Mouse (Mus musculus): ENCODE measurements around the gene 4931428L18Rik. TPM values are rescaled to one million over a fixed set of nuclear protein-coding genes. Genes with fewer than 3 reads are reported as not detected.

Gene 4931428L18Rik
- polyA plus RNA-seq, 1 experiment from 2014 or later: not detected

- H3K36me3 ChIP-seq (replicated peaks): no peaks in the 10 kb centered on the region
- no peaks in the 10 kb centered on the region for H3K4me1 ChIP-seq
- H3K27me3 ChIP-seq (replicated peaks; ENCODE audit: low read depth, poor library complexity, severe bottlenecking): no peaks in the 10 kb centered on the region
- no peak overlapping the region for H3K4me3 ChIP-seq
- no peak for DNase-seq (ENCODE audit: low spot score)
- 76% methylated on average over 6 of the region's 6 CpGs for WGBS
- H3K9me3 ChIP-seq: no peaks in the 10 kb centered on the region
- no peak overlapping the region for H3K27ac ChIP-seq (replicated peaks)
Observed at GRCm38 (mm10) chr1:31072523-31073370, 149.7 kb downstream of the 4931428L18Rik start.

- H3K27me3 ChIP-seq (replicated peaks; ENCODE audit: low read depth, poor library complexity, severe bottlenecking): no peaks in the 10 kb centered on the region
- no peak for DNase-seq (ENCODE audit: low spot score)
- H3K9me3 ChIP-seq: no peaks in the 10 kb centered on the region
- H3K4me1 ChIP-seq: no peaks in the 10 kb centered on the region
- 82% methylated on average over 2 of the region's 2 CpGs for WGBS
- no peaks in the 10 kb centered on the region for H3K36me3 ChIP-seq (replicated peaks)
- no peak overlapping the region for H3K27ac ChIP-seq (replicated peaks)
- H3K4me3 ChIP-seq: no peak overlapping the region
Observed at GRCm38 (mm10) chr1:31071209-31071608, 151.3 kb downstream of the 4931428L18Rik start.

GRCm38 (mm10) chr1:31064817-31065740 is 157.4 kb downstream of the 4931428L18Rik start:
- Histone ChIP-seq H3K4me3 (no peak overlapping the region), H3K27me3 (replicated peaks; ENCODE audit: low read depth, poor library complexity, severe bottlenecking) (no peaks in the 10 kb centered on the region), H3K9me3 (no peaks in the 10 kb centered on the region), H3K4me1 (no peaks in the 10 kb centered on the region), H3K27ac (replicated peaks) (no peak overlapping the region), H3K36me3 (replicated peaks) (no peaks in the 10 kb centered on the region)
- no peak for DNase-seq (ENCODE audit: low spot score)
- WGBS: 89% methylated on average over 12 of the region's 12 CpGs

GRCm38 (mm10) chr1:31059806-31060205 is 162.7 kb downstream of the 4931428L18Rik start:
- no peak for DNase-seq (ENCODE audit: low spot score)
- Histone ChIP-seq H3K27ac (replicated peaks) (no peak overlapping the region), H3K4me1 (no peaks in the 10 kb centered on the region), H3K36me3 (replicated peaks) (no peaks in the 10 kb centered on the region), H3K27me3 (replicated peaks; ENCODE audit: low read depth, poor library complexity, severe bottlenecking) (no peaks in the 10 kb centered on the region), H3K4me3 (no peak overlapping the region), H3K9me3 (no peaks in the 10 kb centered on the region)
- WGBS: 78% methylated on average over 4 of the region's 4 CpGs

- WGBS: 76% methylated on average over 2 of the region's 2 CpGs
- H3K4me1 ChIP-seq: no peaks in the 10 kb centered on the region
- DNase-seq (ENCODE audit: low spot score): no peak
- H3K27me3 ChIP-seq (replicated peaks; ENCODE audit: low read depth, poor library complexity, severe bottlenecking): no peaks in the 10 kb centered on the region
- no peaks in the 10 kb centered on the region for H3K36me3 ChIP-seq (replicated peaks)
- no peak overlapping the region for H3K4me3 ChIP-seq
- no peaks in the 10 kb centered on the region for H3K9me3 ChIP-seq
- H3K27ac ChIP-seq (replicated peaks): no peak overlapping the region
Observed at GRCm38 (mm10) chr1:31058861-31059351, 163.6 kb downstream of the 4931428L18Rik start.

GRCm38 (mm10) chr1:31058196-31058595 is 164.3 kb downstream of the 4931428L18Rik start:
- Histone ChIP-seq H3K36me3 (replicated peaks) (no peaks in the 10 kb centered on the region), H3K9me3 (no peaks in the 10 kb centered on the region), H3K4me1 (no peaks in the 10 kb centered on the region), H3K27me3 (replicated peaks; ENCODE audit: low read depth, poor library complexity, severe bottlenecking) (no peaks in the 10 kb centered on the region), H3K27ac (replicated peaks) (no peak overlapping the region), H3K4me3 (no peak overlapping the region)
- WGBS: 78% methylated on average over 3 of the region's 3 CpGs
- DNase-seq (ENCODE audit: low spot score): no peak

GRCm38 (mm10) chr1:31051370-31051921 is 171.0 kb downstream of the 4931428L18Rik start:
- WGBS: 90% methylated on average over 5 of the region's 5 CpGs
- Histone ChIP-seq H3K27me3 (replicated peaks; ENCODE audit: low read depth, poor library complexity, severe bottlenecking) (no peaks in the 10 kb centered on the region), H3K9me3 (no peaks in the 10 kb centered on the region), H3K36me3 (replicated peaks) (no peaks in the 10 kb centered on the region), H3K4me1 (no peaks in the 10 kb centered on the region), H3K27ac (replicated peaks) (no peak overlapping the region), H3K4me3 (no peak overlapping the region)
- DNase-seq (ENCODE audit: low spot score): no peak

- H3K27me3 ChIP-seq (replicated peaks; ENCODE audit: low read depth, poor library complexity, severe bottlenecking): no peaks in the 10 kb centered on the region
- no peak overlapping the region for H3K4me3 ChIP-seq
- H3K36me3 ChIP-seq (replicated peaks): no peaks in the 10 kb centered on the region
- H3K4me1 ChIP-seq: no peaks in the 10 kb centered on the region
- no peak for DNase-seq (ENCODE audit: low spot score)
- H3K27ac ChIP-seq (replicated peaks): no peak overlapping the region
- WGBS: 90% methylated on average over 5 of the region's 5 CpGs
- H3K9me3 ChIP-seq: no peaks in the 10 kb centered on the region
Observed at GRCm38 (mm10) chr1:31049954-31050652, 172.4 kb downstream of the 4931428L18Rik start.

- Histone ChIP-seq H3K27me3 (replicated peaks; ENCODE audit: low read depth, poor library complexity, severe bottlenecking) (no peaks in the 10 kb centered on the region), H3K9me3 (no peaks in the 10 kb centered on the region), H3K4me1 (no peaks in the 10 kb centered on the region), H3K36me3 (replicated peaks) (no peaks in the 10 kb centered on the region), H3K27ac (replicated peaks) (no peak overlapping the region), H3K4me3 (no peak overlapping the region)
- WGBS: 85% methylated on average over 3 of the region's 3 CpGs
- DNase-seq (ENCODE audit: low spot score): no peak
Observed at GRCm38 (mm10) chr1:31043208-31043607, 179.3 kb downstream of the 4931428L18Rik start.

- no peak for DNase-seq (ENCODE audit: low spot score)
- no peaks in the 10 kb centered on the region for H3K27me3 ChIP-seq (replicated peaks; ENCODE audit: low read depth, poor library complexity, severe bottlenecking)
- H3K4me1 ChIP-seq: no peaks in the 10 kb centered on the region
- H3K27ac ChIP-seq (replicated peaks): no peak overlapping the region
- H3K36me3 ChIP-seq (replicated peaks): no peaks in the 10 kb centered on the region
- H3K9me3 ChIP-seq: no peaks in the 10 kb centered on the region
- 91% methylated on average over 4 of the region's 4 CpGs for WGBS
- H3K4me3 ChIP-seq: no peak overlapping the region
Observed at GRCm38 (mm10) chr1:31042793-31043192, 179.7 kb downstream of the 4931428L18Rik start.

GRCm38 (mm10) chr1:31033851-31034534 is 188.5 kb downstream of the 4931428L18Rik start:
- Histone ChIP-seq H3K4me1 (no peaks in the 10 kb centered on the region), H3K27me3 (replicated peaks; ENCODE audit: low read depth, poor library complexity, severe bottlenecking) (no peaks in the 10 kb centered on the region), H3K36me3 (replicated peaks) (no peaks in the 10 kb centered on the region), H3K9me3 (no peaks in the 10 kb centered on the region), H3K4me3 (no peak overlapping the region), H3K27ac (replicated peaks) (no peak overlapping the region)
- 75% methylated on average over 2 of the region's 2 CpGs for WGBS
- DNase-seq (ENCODE audit: low spot score): no peak
